Mouse (Mus musculus) heart, embryonic 11.5 days (tissue): ENCODE results near the gene Sim2. TPM values are rescaled to one million over a fixed set of nuclear protein-coding genes. Genes with fewer than 3 reads are reported as not detected.

Experiments
- ATAC-seq: fragments of 200-750 bp; cut with Nextera tagmentation; replicated peaks from 2 replicates; pipeline ENCODE4 v1.8.0; 2017; ENCODE audit warnings: moderate library complexity; ENCODE audit not compliant: insufficient number of reproducible peaks, low FRiP score, low TSS enrichment
- H3K27ac ChIP-seq: fragments of 300-500 bp; sonication (generic); 2 replicates; pipeline ENCODE4 v1.5.1; 2014; ENCODE audit warnings: mild to moderate bottlenecking, low read depth, low read length
- H3K27me3 ChIP-seq: fragments of 300-500 bp; sonication (generic); 2 replicates; pipeline ENCODE4 v1.6.1; 2014; ENCODE audit warnings: mild to moderate bottlenecking, low read length, mixed read lengths; ENCODE audit not compliant: control insufficient read depth, insufficient read depth
- H3K36me3 ChIP-seq: fragments of 300-500 bp; sonication (generic); 2 replicates; pipeline ENCODE4 v1.6.1; 2014; ENCODE audit warnings: mild to moderate bottlenecking, low read length, moderate library complexity, mixed read lengths; ENCODE audit not compliant: control insufficient read depth, insufficient read depth
- H3K4me1 ChIP-seq: fragments of 300-500 bp; sonication (generic); 2 replicates; pipeline ENCODE4 v1.6.1; 2014; ENCODE audit warnings: low read length; ENCODE audit not compliant: control insufficient read depth, insufficient read depth
- H3K4me2 ChIP-seq: fragments of 300-500 bp; sonication (generic); 2 replicates; pipeline ENCODE4 v1.6.1; 2014; ENCODE audit warnings: mild to moderate bottlenecking, moderate library complexity
- H3K4me3 ChIP-seq: fragments of 300-500 bp; sonication (generic); 2 replicates; pipeline ENCODE4 v1.5.1; 2014; ENCODE audit warnings: low read depth, low read length
- H3K9ac ChIP-seq: fragments of 300-500 bp; sonication (generic); 2 replicates; pipeline ENCODE4 v1.6.1; 2014; ENCODE audit warnings: mild to moderate bottlenecking, low read depth, low read length, moderate library complexity
- H3K9me3 ChIP-seq: fragments of 300-500 bp; sonication (generic); replicated peaks from 2 replicates; pipeline ENCODE4 v1.6.1; 2016; ENCODE audit warnings: low read length; ENCODE audit not compliant: control insufficient read depth
- WGBS: fragments of 180-500 bp; shearing (Covaris S2); extraction: QIAGEN DNeasy Blood & Tissue Kit; methylation state at CpG from one replicate; pipeline ENCODE4 v1.1.7; 2014; ENCODE audit not compliant: insufficient replicate concordance; 5-methylcytosine and 5-hydroxymethylcytosine counted together
- polyA plus RNA-seq: library from polyadenylated mRNA; unstranded; fragments of >200 nt; fragmentation: Nextera tagmentation; extraction: Ambion mirVana; gene quantifications from 2 replicates; pipeline ENCODE4 v1.2.1, GENCODE M21; 2014

Gene Sim2
- polyA plus RNA-seq, 1 experiment from 2014 or later, result 0.17 TPM

GRCm38 (mm10) chr16:94113160-94113559, 28.4 kb downstream of the Sim2 start:
- peaks cover 5% of the 10 kb centered on the region; the same call in 1 of the 2 replicates for H3K27me3 ChIP-seq
- H3K9ac ChIP-seq, result no peak overlapping the region
- H3K36me3 ChIP-seq, result no peaks in the 10 kb centered on the region
- 73% methylated on average over 7 of the region's 7 CpGs for WGBS
- H3K27ac ChIP-seq, result no peak overlapping the region
- H3K4me2 ChIP-seq, result no peak overlapping the region
- no peak overlapping the region for H3K4me3 ChIP-seq
- no peak for ATAC-seq
- H3K9me3 ChIP-seq, result no peaks in the 10 kb centered on the region
- no peaks in the 10 kb centered on the region for H3K4me1 ChIP-seq

DNA sequence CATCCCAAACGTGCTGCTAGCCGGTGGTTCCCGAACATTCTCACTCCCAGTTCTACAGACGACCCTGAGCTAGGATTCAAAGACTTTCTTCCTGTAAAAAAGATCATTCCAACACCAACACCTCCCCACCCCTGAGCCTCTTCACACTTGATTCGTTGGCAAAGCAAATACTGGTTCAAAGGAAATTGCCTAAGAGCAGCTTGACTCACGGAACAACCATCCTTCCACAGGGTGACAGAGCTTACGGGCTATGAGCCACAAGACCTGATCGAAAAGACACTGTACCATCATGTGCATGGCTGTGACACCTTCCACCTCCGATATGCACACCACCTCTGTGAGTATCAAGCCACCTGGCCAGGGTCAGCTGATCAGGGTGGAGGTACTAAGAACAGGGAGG, 30.0 kb downstream of the Sim2 start:
- Histone ChIP-seq H3K27ac (no peak overlapping the region), H3K4me2 (no peak overlapping the region), H3K9me3 (no peaks in the 10 kb centered on the region), H3K4me3 (no peak overlapping the region), H3K27me3 (peaks cover 5% of the 10 kb centered on the region), H3K9ac (no peak overlapping the region), H3K4me1 (no peaks in the 10 kb centered on the region), H3K36me3 (no peaks in the 10 kb centered on the region)
- ATAC-seq, result no peak
- WGBS, result 66% methylated on average over 9 of the region's 9 CpGs

- no peak overlapping the region for H3K4me3 ChIP-seq
- H3K4me1 ChIP-seq, result no peaks in the 10 kb centered on the region
- 50% methylated on average over 6 of the region's 6 CpGs for WGBS
- ATAC-seq, result no peak
- no peaks in the 10 kb centered on the region for H3K9me3 ChIP-seq
- H3K27ac ChIP-seq, result no peak overlapping the region
- H3K36me3 ChIP-seq, result no peaks in the 10 kb centered on the region
- peaks cover 19% of the 10 kb centered on the region for H3K27me3 ChIP-seq
- H3K4me2 ChIP-seq, result no peak overlapping the region
- H3K9ac ChIP-seq, result no peak overlapping the region
Observed at GRCm38 (mm10) chr16:94117333-94117732, 32.6 kb downstream of the Sim2 start.

DNA sequence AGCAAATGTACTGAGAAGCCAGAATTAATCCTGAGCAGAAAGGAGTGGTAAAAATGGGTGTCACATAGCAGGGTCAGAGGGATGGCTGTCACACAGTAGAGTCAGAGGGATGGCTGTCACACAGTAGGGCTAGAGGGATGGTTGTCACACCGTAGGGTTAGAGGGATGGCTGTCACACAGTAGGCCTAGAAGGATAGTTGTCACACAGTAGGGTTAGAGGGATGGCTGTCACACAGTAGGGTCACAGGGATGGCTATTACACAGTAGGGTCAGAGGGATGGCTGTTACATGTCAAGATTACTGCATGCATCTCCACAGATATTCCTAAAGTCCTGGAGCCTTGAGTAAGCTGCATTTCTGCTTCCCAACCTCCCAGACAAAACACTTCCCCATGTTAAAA, 33.7 kb downstream of the Sim2 start:
- 88% methylated on average over 1 of the region's 1 CpGs for WGBS
- Histone ChIP-seq H3K9me3 (no peaks in the 10 kb centered on the region), H3K4me1 (no peaks in the 10 kb centered on the region), H3K4me2 (no peak overlapping the region), H3K27me3 (peaks cover 28% of the 10 kb centered on the region), H3K27ac (no peak overlapping the region), H3K4me3 (no peak overlapping the region), H3K9ac (no peak overlapping the region), H3K36me3 (no peaks in the 10 kb centered on the region)
- ATAC-seq, result no peak

DNA sequence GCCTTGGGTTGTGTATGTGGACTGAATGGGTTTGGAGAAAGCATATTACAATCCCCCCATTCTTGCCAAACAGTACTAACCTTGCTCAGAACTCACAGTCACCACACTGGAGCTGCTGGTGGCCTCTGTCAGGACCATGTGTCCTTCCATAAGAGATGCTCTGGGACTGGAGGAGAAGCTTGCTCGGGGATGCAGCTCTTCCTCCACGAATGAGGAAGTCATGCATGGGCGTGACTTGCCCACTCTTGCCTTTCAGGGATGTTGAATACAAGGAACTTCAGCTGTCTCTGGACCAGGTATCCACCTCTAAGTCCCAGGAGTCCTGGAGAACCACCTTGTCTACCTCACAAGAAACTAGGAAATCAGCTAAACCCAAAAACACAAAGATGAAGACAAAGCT, 37.6 kb downstream of the Sim2 start:
- Histone ChIP-seq H3K27ac (no peak overlapping the region), H3K27me3 (peaks cover 62% of the 10 kb centered on the region), H3K9me3 (no peaks in the 10 kb centered on the region), H3K4me1 (no peaks in the 10 kb centered on the region; the same call in 1 of the 2 replicates), H3K9ac (no peak overlapping the region), H3K4me3 (no peak overlapping the region), H3K36me3 (no peaks in the 10 kb centered on the region), H3K4me2 (no peak overlapping the region)
- ATAC-seq, result no peak
- WGBS, result 76% methylated on average over 3 of the region's 3 CpGs

DNA sequence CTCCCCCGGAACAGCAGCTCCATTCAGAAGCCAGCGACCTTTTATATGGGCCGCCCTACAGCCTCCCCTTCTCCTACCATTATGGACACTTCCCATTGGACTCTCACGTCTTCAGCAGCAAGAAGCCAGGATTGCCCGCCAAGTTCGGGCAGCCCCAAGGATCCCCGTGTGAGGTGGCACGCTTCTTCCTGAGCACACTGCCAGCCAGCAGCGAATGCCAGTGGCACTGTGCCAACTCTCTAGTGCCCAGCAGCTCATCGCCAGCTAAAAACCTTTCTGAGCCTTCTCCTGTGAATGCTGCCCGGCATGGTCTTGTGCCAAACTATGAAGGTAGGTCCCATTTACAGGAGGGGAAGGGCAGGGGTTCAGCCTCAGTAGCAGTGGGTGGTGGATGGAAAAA, 38.5 kb downstream of the Sim2 start:
- ATAC-seq, result no peak
- Histone ChIP-seq H3K27ac (no peak overlapping the region), H3K4me2 (no peak overlapping the region), H3K4me3 (no peak overlapping the region), H3K9me3 (no peaks in the 10 kb centered on the region), H3K27me3 (peaks cover 63% of the 10 kb centered on the region), H3K36me3 (no peaks in the 10 kb centered on the region), H3K4me1 (no peaks in the 10 kb centered on the region; the same call in 1 of the 2 replicates), H3K9ac (no peak overlapping the region)
- 78% methylated on average over 11 of the region's 11 CpGs for WGBS

DNA sequence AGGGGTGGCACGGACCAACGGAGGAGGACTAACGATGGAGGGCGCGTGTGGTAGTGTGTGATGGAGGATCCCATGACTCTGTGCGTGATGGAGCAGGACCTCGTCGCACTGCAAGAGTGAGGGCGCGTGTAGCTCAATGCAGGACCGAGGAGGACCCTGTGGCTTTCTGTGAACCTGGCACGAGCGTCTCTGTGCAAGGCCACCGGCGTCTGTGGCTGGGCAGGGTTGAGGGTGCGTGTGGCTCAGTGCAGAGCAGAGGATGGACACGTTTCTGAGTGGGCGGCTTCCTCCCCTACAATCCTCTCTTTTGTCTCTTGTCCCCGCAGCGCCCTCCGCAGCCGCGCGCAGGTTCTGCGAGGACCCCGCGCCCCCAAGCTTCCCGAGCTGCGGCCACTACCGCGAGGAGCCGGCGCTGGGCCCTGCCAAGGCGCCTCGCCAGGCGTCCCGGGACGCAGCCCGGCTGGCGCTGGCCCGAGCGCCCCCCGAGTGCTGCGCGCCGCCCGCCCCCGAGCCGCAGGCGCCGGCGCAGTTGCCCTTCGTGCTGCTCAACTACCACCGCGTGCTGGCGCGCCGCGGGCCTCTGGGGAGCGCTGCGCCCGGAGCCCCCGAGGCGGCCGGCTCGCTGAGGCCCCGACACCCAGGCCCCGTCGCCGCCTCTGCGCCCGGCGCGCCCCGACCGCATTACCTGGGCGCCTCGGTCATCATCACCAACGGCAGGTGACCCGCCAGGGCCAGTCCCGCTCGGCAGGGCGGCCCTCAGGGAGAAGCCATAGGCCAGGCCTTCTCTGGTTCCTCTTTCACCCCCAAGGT, 40.6 kb downstream of the Sim2 start:
- H3K36me3 ChIP-seq, result no peaks in the 10 kb centered on the region
- H3K27me3 ChIP-seq, result peaks cover 61% of the 10 kb centered on the region
- WGBS, result 1% methylated on average over 83 of the region's 83 CpGs
- H3K4me3 ChIP-seq, result peak overlapping the region; percentile 55
- peak overlapping the region; percentile 80 for H3K4me2 ChIP-seq
- ATAC-seq, result peak; percentile 35; the same call in 1 of the 2 replicates
- H3K27ac ChIP-seq, result no peak overlapping the region
- no peaks in the 10 kb centered on the region for H3K9me3 ChIP-seq
- H3K9ac ChIP-seq, result peak overlapping the region; percentile 67; the same call in 1 of the 2 replicates
- H3K4me1 ChIP-seq, result peaks cover 2% of the 10 kb centered on the region; the same call in 1 of the 2 replicates

GRCm38 (mm10) chr16:94126200-94126599, 41.5 kb downstream of the Sim2 start:
- 43% methylated on average over 9 of the region's 9 CpGs for WGBS
- Histone ChIP-seq H3K4me3 (no peak overlapping the region; the same call in 1 of the 2 replicates), H3K27ac (no peak overlapping the region), H3K4me1 (peaks cover 2% of the 10 kb centered on the region; the same call in 1 of the 2 replicates), H3K27me3 (peaks cover 57% of the 10 kb centered on the region), H3K4me2 (no peak overlapping the region; the same call in 1 of the 2 replicates), H3K9me3 (no peaks in the 10 kb centered on the region), H3K9ac (no peak overlapping the region), H3K36me3 (no peaks in the 10 kb centered on the region)
- no peak for ATAC-seq
